Mouse (Mus musculus) lung, embryonic 15.5 days (tissue): ENCODE results near the gene Trim14. TPM values are rescaled to one million over a fixed set of nuclear protein-coding genes. Genes with fewer than 3 reads are reported as not detected.
A peak's percentile ranks its signal among the peaks of the same experiment; 100 is the strongest.

ENCODE experiments used
- ATAC-seq: fragments of 200-750 bp; cut with Nextera tagmentation; 2 replicates; pipeline ENCODE4 v1.8.0; 2017; ENCODE audit warnings: moderate number of reproducible peaks, borderline replicate concordance; ENCODE audit not compliant: low FRiP score, low TSS enrichment; ENCODE audit errors: extremely low read depth
- H3K27ac ChIP-seq: fragments of 300-500 bp; sonication (generic); 2 replicates; pipeline ENCODE4 v1.5.1; 2015; ENCODE audit warnings: moderate library complexity, mild to moderate bottlenecking, inconsistent platforms
- H3K27me3 ChIP-seq: fragments of 300-500 bp; sonication (generic); 2 replicates; pipeline ENCODE4 v1.6.1; 2015; ENCODE audit warnings: inconsistent platforms
- H3K36me3 ChIP-seq: fragments of 300-500 bp; sonication (generic); 2 replicates; pipeline ENCODE4 v1.6.1; 2015; ENCODE audit warnings: inconsistent platforms
- H3K4me1 ChIP-seq: fragments of 300-500 bp; sonication (generic); 2 replicates; pipeline ENCODE4 v1.6.1; 2015; ENCODE audit warnings: inconsistent platforms
- H3K4me2 ChIP-seq: fragments of 300-500 bp; sonication (generic); 2 replicates; pipeline ENCODE4 v1.6.1; 2015; ENCODE audit warnings: inconsistent platforms, mild to moderate bottlenecking, moderate library complexity
- H3K4me3 ChIP-seq: fragments of 300-500 bp; sonication (generic); 2 replicates; pipeline ENCODE4 v1.5.1; 2015; ENCODE audit warnings: mild to moderate bottlenecking, inconsistent platforms
- H3K9ac ChIP-seq: fragments of 300-500 bp; sonication (generic); 2 replicates; pipeline ENCODE4 v1.6.1; 2015; ENCODE audit warnings: inconsistent platforms
- H3K9me3 ChIP-seq: fragments of 300-500 bp; sonication (generic); 2 replicates; pipeline ENCODE4 v1.6.1; 2016; ENCODE audit warnings: inconsistent platforms
- whole genome bisulfite sequencing: fragments of 180-500 bp; shearing (Covaris S2); methylation state at CpG from one replicate; pipeline ENCODE4 v1.1.7; 2015; 5-methylcytosine and 5-hydroxymethylcytosine counted together
- polyA plus RNA-seq: library from polyadenylated mRNA; unstranded; fragments of >200 nt; fragmentation: Nextera tagmentation; extraction: Ambion mirVana; gene quantifications from 2 replicates; pipeline ENCODE4 v1.2.1, GENCODE M21; 2015

The Trim14 gene
- polyA plus RNA-seq, 1 experiment from 2014 or later = 2.7 TPM

DNA sequence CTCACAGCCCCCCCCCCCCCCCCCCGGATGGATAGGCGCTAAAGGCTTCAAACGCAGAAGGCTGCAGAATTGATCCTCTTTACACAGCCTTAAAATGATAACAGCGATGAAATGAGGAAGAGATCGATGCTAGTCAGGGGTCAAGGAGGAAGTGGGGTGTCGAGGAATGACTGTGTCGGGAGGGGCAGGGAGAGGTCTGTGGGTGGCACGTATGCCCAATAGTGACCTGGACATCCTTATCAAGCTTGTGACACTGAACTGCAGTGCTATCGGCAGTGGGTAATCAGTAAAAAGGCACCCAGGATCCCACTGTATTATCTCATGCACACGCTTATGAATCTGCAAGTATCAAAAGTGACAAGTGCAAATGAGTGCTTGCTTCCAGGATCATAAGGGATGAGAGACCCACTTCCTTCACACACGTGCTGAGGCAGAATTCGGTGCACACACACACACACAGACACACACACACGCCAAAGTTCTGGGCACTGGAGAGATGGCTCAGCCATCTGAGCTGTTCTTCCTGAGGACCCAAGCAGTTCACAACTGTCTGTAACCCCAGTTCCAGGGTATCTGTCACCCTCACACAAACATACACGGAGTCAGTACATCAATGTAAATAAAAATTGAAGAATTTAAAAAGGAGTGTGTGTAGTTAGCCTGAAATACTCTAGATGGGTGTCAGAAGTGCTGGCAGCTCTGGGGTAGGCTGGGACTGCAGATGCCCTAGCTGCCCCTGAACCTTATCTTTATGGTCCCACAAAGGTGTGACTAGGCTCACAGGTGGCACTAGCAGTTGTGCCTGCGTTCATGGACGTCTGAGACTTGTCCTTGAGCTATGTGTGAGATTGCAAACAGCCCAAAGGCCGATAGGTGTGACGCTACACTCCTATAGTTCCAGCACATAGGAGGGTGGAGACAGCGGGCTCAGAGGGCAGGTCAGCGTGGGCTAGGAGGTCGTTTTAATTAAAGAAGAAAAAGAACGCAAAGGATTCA lies 23.0 kb upstream of the Trim14 start:
- Histone ChIP-seq H3K36me3 (no peaks in the 10 kb centered on the region), H3K4me3 (no peak overlapping the region), H3K27me3 (no peaks in the 10 kb centered on the region), H3K27ac (no peak overlapping the region), H3K4me1 (peaks cover 2% of the 10 kb centered on the region), H3K9ac (no peak overlapping the region), H3K9me3 (no peaks in the 10 kb centered on the region), H3K4me2 (no peak overlapping the region)
- 51% methylated on average over 22 of the region's 22 CpGs for WGBS
- no peak for ATAC-seq

DNA sequence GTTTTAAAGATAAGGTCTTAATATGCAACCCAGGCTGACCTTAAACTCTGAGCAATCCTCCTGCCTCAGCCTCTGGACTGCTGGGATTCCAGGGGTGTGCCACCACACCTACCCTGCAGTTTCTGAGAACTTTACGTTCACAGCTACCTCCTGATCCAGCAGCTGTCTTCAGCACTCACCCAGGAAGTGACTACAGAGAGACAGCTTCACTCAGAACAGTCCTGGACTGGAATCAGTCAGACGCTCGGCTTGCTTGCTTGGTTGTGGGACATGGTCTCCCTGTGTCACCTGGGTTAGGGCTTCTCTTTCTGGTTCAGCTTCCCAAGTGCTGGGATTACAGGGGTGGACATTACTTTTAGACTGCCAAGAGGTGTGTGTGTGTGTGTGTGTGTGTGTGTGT lies 21.0 kb upstream of the Trim14 start:
- ATAC-seq = no peak
- Histone ChIP-seq H3K27ac (no peak overlapping the region), H3K9me3 (no peaks in the 10 kb centered on the region), H3K36me3 (no peaks in the 10 kb centered on the region), H3K27me3 (no peaks in the 10 kb centered on the region), H3K4me3 (no peak overlapping the region), H3K4me2 (no peak overlapping the region), H3K4me1 (peaks cover 8% of the 10 kb centered on the region), H3K9ac (no peak overlapping the region)
- WGBS = 75% methylated on average over 3 of the region's 3 CpGs

DNA sequence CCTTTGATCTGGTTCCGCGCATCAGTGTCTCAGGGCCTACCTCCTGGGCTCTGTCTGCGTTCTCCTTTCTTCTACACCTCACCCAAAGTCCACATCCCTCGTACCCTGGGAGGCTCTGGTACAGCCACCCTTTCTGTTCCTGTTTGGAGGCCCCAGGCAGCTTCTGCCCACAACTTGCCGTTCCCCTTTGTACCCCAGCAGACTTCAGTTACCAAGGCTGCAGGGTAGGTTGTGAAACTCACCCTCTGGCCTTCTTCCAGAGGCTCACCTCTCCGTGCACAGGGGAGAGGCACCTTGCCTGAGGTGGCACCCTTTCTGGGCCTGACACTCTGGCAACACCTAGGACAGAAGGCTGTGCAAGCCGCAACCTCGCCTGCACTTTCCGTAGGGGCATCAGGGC lies 19.8 kb upstream of the Trim14 start:
- Histone ChIP-seq H3K27ac (no peak overlapping the region), H3K9me3 (no peaks in the 10 kb centered on the region), H3K9ac (no peak overlapping the region), H3K27me3 (no peaks in the 10 kb centered on the region), H3K4me2 (no peak overlapping the region), H3K4me1 (peaks cover 8% of the 10 kb centered on the region), H3K36me3 (no peaks in the 10 kb centered on the region), H3K4me3 (no peak overlapping the region)
- ATAC-seq = no peak
- 79% methylated on average over 9 of the region's 9 CpGs for WGBS

DNA sequence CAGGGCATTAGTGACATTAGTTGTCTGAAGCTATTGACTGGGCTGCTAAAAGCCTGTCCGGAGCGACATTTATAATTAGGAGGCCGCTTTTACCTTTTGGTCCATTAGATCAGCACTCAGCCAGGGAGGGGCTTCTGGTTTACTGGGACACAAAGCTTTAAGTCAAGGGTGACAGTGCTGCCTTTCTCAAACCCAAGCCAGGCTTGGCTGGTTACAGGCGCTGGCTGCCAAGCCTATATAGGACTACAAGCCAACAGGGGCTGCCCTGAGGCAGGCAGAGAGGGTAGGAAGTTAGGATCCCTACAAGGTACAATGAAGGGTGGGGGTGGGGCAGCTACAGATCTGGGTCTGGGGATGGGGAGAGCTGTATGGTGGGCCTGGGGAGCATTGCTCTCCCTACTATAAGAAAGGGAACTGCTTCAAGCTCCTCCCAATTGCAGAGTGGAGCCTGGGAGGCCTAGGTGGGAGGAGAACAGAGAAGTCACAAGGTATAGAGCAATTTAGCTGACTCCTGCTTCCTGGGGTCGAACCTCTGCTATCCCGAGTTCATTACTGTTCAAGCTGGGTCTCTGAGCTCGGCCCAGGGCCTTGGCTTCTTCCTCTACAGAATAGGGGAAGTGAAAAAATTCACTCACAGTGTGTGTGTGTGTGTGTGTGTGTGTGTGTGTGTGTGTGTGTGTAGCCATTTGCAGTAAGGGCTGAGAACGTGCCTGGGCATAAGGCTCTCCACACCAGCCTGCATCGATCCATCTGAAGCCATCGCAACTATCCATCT lies 18.5 kb upstream of the Trim14 start:
- Histone ChIP-seq H3K9me3 (no peaks in the 10 kb centered on the region), H3K27me3 (no peaks in the 10 kb centered on the region), H3K4me3 (no peak overlapping the region), H3K36me3 (no peaks in the 10 kb centered on the region), H3K4me2 (no peak overlapping the region), H3K4me1 (peaks cover 8% of the 10 kb centered on the region), H3K27ac (peak overlapping the region; percentile 20; the same call in 1 of the 2 replicates), H3K9ac (no peak overlapping the region)
- 78% methylated on average over 10 of the region's 10 CpGs for WGBS
- ATAC-seq = no peak

DNA sequence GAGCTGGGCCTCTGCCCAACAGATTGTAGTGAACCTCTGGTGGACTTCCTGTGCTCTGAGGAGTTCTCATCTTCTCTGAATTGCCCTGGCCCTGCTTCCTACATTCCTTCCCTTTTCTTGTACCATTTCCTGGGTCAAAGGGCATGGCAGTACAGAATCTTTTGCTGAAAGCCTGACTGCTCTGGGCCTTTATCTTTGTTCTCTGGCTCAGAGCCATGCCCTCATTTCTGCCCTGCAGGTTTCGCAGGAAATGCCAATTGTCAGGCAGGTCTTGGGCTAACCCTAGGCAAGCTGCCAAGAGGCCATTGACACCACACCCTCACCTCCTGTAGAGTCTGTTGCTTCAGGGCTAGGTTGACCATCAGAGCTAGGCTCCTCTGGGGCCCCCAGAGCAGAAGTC lies 17.9 kb upstream of the Trim14 start:
- Histone ChIP-seq H3K9ac (no peak overlapping the region), H3K9me3 (no peaks in the 10 kb centered on the region), H3K27me3 (no peaks in the 10 kb centered on the region), H3K4me1 (peaks cover 8% of the 10 kb centered on the region), H3K36me3 (no peaks in the 10 kb centered on the region), H3K4me2 (no peak overlapping the region), H3K27ac (peak overlapping the region; percentile 20; the same call in 1 of the 2 replicates), H3K4me3 (no peak overlapping the region)
- no peak for ATAC-seq
- WGBS = 41% methylated on average over 1 of the region's 1 CpGs

DNA sequence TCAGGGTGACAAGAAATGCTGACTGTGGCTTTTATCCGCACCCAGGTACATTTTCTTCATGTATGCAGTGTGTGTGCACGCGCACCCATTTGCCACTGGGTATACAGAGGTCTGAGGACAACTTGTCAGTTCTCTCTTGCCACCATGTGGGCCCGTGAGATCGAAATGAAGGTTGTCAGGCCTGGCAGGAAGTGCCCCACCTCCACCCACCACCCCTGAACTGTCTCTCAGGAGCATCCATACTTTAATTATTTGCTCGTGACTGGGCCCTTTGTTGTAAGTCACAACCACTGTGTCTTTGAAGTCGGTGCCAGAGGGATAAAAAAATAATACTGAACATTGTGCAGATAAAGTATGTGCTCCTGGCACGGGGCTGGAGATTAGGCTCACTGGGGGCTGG lies 14.5 kb upstream of the Trim14 start:
- peaks cover 8% of the 10 kb centered on the region for H3K4me1 ChIP-seq
- H3K4me2 ChIP-seq = no peak overlapping the region
- H3K36me3 ChIP-seq = no peaks in the 10 kb centered on the region
- ATAC-seq = no peak
- 50% methylated on average over 8 of the region's 8 CpGs for WGBS
- no peak overlapping the region for H3K4me3 ChIP-seq
- H3K9me3 ChIP-seq = no peaks in the 10 kb centered on the region
- no peak overlapping the region for H3K27ac ChIP-seq
- H3K9ac ChIP-seq = no peak overlapping the region
- no peaks in the 10 kb centered on the region for H3K27me3 ChIP-seq

DNA sequence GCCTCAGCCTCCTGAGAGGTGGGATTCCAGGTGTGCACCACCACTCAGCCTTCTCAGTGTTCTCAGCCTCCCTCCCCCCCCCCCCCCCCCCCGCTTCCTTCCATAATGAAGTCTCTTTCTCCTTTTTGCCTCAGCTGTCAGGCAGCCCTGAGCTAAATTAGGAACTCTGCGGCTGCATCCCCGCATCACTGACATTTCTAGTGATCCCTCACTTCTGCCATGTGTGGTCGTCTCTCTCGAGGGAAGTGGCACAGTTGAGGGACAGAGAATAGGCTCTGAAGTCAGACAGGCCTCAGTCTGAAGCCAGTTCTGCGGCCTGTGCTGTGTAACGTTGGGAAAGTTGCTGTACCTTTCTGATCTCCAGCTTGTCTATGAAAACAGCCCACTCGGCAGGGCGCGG lies 14.0 kb upstream of the Trim14 start:
- no peak for ATAC-seq
- no peak overlapping the region for H3K27ac ChIP-seq
- H3K4me3 ChIP-seq = no peak overlapping the region
- H3K36me3 ChIP-seq = no peaks in the 10 kb centered on the region
- no peak overlapping the region for H3K9ac ChIP-seq
- H3K27me3 ChIP-seq = no peaks in the 10 kb centered on the region
- H3K9me3 ChIP-seq = no peaks in the 10 kb centered on the region
- WGBS = 74% methylated on average over 10 of the region's 10 CpGs
- H3K4me1 ChIP-seq = peaks cover 8% of the 10 kb centered on the region
- H3K4me2 ChIP-seq = no peak overlapping the region

DNA sequence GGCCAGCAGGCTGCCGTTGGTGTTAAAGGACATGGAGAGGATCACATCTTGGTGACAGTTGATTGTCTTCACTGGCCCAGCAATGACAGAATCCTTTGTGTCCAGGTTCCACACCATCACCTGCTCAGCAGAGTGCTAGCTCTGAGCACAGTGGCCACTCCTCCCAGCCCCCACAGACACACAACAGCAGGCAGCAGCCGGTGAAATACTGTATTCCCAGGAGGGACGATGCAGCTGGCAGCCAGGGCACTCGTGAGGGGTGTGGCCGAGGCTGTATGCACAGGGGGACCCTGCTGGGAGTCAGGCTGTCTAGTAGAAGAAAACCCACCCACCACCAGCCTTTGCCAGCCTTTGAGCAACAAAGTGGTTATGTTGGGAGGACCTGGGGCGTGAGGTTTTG lies 10.8 kb upstream of the Trim14 start:
- no peaks in the 10 kb centered on the region for H3K36me3 ChIP-seq
- no peaks in the 10 kb centered on the region for H3K9me3 ChIP-seq
- no peak overlapping the region for H3K4me2 ChIP-seq
- H3K9ac ChIP-seq = no peak overlapping the region
- H3K4me3 ChIP-seq = no peak overlapping the region
- H3K27me3 ChIP-seq = no peaks in the 10 kb centered on the region
- WGBS = 43% methylated on average over 6 of the region's 6 CpGs
- no peaks in the 10 kb centered on the region for H3K4me1 ChIP-seq
- H3K27ac ChIP-seq = no peak overlapping the region
- no peak for ATAC-seq

DNA sequence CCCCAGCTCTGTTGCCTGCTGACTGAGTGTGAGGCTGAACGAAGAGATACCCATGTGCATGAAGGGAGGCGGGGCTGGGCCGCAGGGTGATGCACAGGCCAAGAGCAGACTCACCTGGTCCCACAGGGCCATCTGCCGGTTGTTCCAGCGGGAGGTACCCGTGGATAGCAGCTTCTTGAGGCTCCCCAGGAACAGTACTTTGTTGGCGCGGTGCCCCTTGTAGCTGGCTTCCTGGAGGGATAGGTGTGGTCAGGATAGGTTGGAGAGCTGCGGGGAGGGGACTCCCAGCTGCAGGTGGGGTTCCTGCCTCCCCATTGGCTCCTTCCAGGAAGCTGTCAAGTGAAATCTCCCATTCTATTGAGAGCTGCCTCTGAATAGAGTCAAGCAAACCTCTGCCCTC lies 9.6 kb upstream of the Trim14 start:
- Histone ChIP-seq H3K36me3 (no peaks in the 10 kb centered on the region), H3K27ac (no peak overlapping the region), H3K4me1 (no peaks in the 10 kb centered on the region), H3K27me3 (no peaks in the 10 kb centered on the region), H3K9ac (no peak overlapping the region), H3K9me3 (no peaks in the 10 kb centered on the region), H3K4me3 (no peak overlapping the region), H3K4me2 (no peak overlapping the region)
- WGBS = 6% methylated on average over 9 of the region's 9 CpGs
- no peak for ATAC-seq

DNA sequence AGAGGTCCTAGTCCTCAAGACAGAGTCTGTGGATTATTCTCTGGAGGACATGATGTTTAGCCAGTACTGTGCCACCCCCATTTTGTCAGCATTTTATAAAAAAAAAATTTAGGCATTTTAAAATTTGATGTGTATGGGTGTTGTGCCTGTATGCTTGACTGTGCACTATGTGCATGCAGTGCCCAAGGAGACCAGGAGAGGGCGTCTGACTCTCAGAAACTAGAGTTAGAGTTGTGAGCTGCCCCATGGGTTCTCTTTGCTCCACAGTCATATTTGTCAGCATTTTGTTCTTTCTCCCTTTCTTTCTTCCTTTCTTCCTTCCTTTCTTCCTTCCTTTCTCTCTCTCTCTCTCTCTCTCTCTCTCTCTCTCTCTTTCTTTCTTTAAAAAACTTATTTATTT lies 8.4 kb upstream of the Trim14 start:
- Histone ChIP-seq H3K9me3 (no peaks in the 10 kb centered on the region), H3K4me1 (no peaks in the 10 kb centered on the region), H3K27me3 (peaks cover 2% of the 10 kb centered on the region; the same call in 1 of the 2 replicates), H3K4me3 (no peak overlapping the region), H3K9ac (no peak overlapping the region), H3K36me3 (no peaks in the 10 kb centered on the region), H3K4me2 (no peak overlapping the region), H3K27ac (no peak overlapping the region)
- 30% methylated on average over 1 of the region's 1 CpGs for WGBS
- ATAC-seq = no peak

DNA sequence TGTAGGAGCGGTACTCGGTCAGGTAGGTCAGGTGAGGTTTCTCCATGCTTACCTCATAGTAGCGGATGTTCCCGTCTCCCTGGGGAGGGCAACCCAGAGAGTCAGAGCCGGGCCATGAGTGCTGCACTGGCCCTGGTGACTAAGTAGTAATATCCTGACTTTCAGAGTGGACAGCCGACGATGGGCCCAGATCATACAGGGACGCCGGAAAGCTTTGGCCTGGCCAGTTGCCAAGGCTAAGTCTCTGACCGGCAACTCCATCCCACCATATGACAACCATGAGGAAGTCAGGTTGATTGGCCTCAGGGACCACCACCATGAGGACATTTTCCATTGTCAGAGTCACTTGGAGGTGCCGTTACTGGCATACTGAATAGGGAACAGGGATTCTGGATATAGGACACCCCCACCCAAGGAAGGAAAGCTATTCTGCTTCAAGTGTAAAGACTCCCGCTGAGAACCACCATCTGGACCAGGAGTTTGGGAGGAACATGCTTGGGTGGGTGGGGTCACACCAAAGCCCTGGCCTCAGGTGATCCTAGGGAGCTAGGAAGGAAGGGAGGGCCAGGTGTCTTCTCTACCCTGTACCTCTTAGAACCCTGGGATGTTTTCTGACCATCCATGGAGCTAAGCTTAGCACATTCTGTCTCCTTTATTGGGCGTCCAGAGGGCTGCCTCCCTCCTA lies 7.6 kb upstream of the Trim14 start:
- Histone ChIP-seq H3K36me3 (no peaks in the 10 kb centered on the region), H3K9me3 (no peaks in the 10 kb centered on the region), H3K9ac (no peak overlapping the region), H3K4me2 (no peak overlapping the region), H3K27me3 (peaks cover 10% of the 10 kb centered on the region; the same call in 1 of the 2 replicates), H3K4me1 (no peaks in the 10 kb centered on the region), H3K4me3 (no peak overlapping the region), H3K27ac (no peak overlapping the region)
- 82% methylated on average over 13 of the region's 13 CpGs for WGBS
- ATAC-seq = no peak
